Mouse (Mus musculus): ENCODE data around the gene Cfap100. TPM values are rescaled to one million over a fixed set of nuclear protein-coding genes. Genes with fewer than 3 reads are reported as not detected.

Gene Cfap100
- polyA plus RNA-seq, 1 experiment from 2014 or later = 0.57 TPM

DNA sequence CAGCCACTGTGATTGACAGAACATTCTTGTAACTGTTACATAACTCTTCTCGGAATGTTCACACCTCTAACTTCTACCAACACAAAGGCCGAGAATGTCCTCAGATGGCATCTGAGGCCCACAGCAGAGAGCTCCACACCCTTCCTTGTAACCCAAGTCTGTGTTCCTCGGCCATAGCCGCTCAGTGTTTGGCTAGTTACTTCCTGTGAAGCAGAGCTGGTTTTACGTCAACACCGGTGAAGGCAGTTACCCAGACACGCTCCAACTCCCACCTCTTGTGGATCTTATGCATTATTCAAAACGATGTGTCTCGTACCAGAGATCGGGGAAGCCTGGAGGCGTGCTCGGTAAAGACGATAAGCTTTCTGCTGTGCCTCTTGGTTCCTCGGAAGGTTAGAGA lies 1.3 kb upstream of the Cfap100 start:
- no peak overlapping the region for H3K4me2 ChIP-seq (ENCODE audit: low read depth, severe bottlenecking)
- no peak overlapping the region for H3K27ac ChIP-seq (replicated peaks; ENCODE audit: low read depth, low read length)
- H3K9ac ChIP-seq (ENCODE audit: low read length) = no peak overlapping the region
- 87% methylated on average over 14 of the region's 14 CpGs for WGBS
- H3K36me3 ChIP-seq (ENCODE audit: control insufficient read depth, insufficient read depth, low read length) = no peaks in the 10 kb centered on the region
- no peak overlapping the region for H3K4me3 ChIP-seq (ENCODE audit: low read depth, low read length)
- H3K4me1 ChIP-seq (ENCODE audit: control insufficient read depth, insufficient read depth, low read length) = no peaks in the 10 kb centered on the region
- H3K27me3 ChIP-seq (ENCODE audit: control insufficient read depth, insufficient read depth, low read length) = no peaks in the 10 kb centered on the region
- no peak for DNase-seq (ENCODE audit: low spot score)
- no peak for ATAC-seq (ENCODE audit: insufficient number of reproducible peaks, low FRiP score, low TSS enrichment, low read depth)
- no peaks in the 10 kb centered on the region for H3K9me3 ChIP-seq (ENCODE audit: control insufficient read depth, low read length)

DNA sequence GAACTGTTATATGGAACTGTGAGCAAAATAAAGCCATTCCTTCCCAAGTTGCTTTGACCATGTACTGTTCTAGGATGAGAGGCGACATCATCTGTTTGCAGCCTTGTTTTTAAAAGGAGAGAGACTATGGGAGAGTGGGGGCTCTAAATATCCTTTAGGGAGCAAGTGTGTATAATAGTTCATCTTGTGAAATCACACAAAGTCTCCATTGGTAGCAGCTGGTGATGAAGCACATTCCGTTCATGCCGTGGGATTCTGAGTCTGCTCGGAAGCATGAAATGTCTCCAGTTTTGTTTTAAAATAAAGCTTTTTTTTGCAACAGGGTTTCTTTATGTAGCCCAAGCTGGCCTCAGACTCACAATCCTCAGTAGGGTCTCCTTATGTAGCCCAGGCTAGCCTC lies 2.6 kb downstream of the Cfap100 start:
- no peaks in the 10 kb centered on the region for H3K36me3 ChIP-seq (ENCODE audit: control insufficient read depth, insufficient read depth, low read length)
- WGBS = 92% methylated on average over 4 of the region's 4 CpGs
- DNase-seq (ENCODE audit: low spot score) (no peak), ATAC-seq (ENCODE audit: insufficient number of reproducible peaks, low FRiP score, low TSS enrichment, low read depth) (no peak)
- H3K9ac ChIP-seq (ENCODE audit: low read length) = no peak overlapping the region
- H3K27me3 ChIP-seq (ENCODE audit: control insufficient read depth, insufficient read depth, low read length) = no peaks in the 10 kb centered on the region
- no peak overlapping the region for H3K27ac ChIP-seq (replicated peaks; ENCODE audit: low read depth, low read length)
- H3K9me3 ChIP-seq (ENCODE audit: control insufficient read depth, low read length) = no peaks in the 10 kb centered on the region
- H3K4me2 ChIP-seq (ENCODE audit: low read depth, severe bottlenecking) = no peak overlapping the region
- no peaks in the 10 kb centered on the region for H3K4me1 ChIP-seq (ENCODE audit: control insufficient read depth, insufficient read depth, low read length)
- H3K4me3 ChIP-seq (ENCODE audit: low read depth, low read length) = no peak overlapping the region

DNA sequence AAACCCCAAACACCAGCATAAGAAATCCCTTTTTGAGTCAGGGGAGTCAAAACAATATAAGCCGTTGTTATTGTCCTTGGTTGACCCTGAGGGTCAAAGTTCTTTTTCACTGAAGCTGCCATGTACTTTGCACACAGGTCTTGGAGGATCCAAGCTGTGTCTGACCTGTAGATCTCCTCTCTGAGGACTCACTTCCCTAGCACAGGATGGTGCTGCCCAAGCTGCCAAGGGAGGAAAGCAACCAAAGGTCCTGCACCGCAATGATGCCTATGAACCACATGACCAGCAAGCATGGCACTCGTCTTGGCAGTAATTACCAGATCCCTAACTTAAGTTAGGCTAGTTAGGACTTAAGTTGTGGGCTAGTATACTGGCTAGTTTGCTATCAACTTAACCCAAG lies 3.2 kb downstream of the Cfap100 start:
- 83% methylated on average over 3 of the region's 3 CpGs for WGBS
- Histone ChIP-seq H3K9ac (ENCODE audit: low read length) (no peak overlapping the region), H3K27me3 (ENCODE audit: control insufficient read depth, insufficient read depth, low read length) (no peaks in the 10 kb centered on the region), H3K4me3 (ENCODE audit: low read depth, low read length) (no peak overlapping the region), H3K27ac (replicated peaks; ENCODE audit: low read depth, low read length) (no peak overlapping the region), H3K9me3 (ENCODE audit: control insufficient read depth, low read length) (no peaks in the 10 kb centered on the region), H3K4me1 (ENCODE audit: control insufficient read depth, insufficient read depth, low read length) (no peaks in the 10 kb centered on the region), H3K4me2 (ENCODE audit: low read depth, severe bottlenecking) (no peak overlapping the region), H3K36me3 (ENCODE audit: control insufficient read depth, insufficient read depth, low read length) (no peaks in the 10 kb centered on the region)
- no peak for ATAC-seq (ENCODE audit: insufficient number of reproducible peaks, low FRiP score, low TSS enrichment, low read depth)
- no peak for DNase-seq (ENCODE audit: low spot score)

DNA sequence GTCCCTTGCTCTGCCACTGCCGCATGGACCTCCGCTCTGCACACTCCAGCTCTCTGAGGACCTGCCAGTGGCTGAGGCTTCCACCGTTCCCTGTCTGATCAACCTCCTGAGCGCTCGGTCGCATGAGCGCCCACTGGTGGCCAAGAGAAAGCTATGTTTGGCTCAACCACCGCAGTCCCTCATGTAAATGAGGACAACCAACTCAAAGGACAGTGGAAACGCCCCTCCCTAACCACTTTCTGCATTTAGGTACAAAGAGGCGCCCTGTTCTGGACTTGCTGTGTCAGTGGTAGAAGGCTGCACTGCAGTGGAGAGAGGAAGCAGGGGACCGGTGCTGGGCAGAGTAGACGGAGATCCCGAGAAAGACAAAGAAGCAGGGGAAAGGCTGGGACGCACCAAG lies 6.0 kb downstream of the Cfap100 start:
- H3K36me3 ChIP-seq (ENCODE audit: control insufficient read depth, insufficient read depth, low read length) = no peaks in the 10 kb centered on the region
- whole genome bisulfite sequencing = 7% methylated on average over 14 of the region's 14 CpGs
- no peak overlapping the region for H3K27ac ChIP-seq (replicated peaks; ENCODE audit: low read depth, low read length)
- 0 out of 2 replicates have a peak overlapping the region, but pooled peaks have one; percentile 22 for H3K9ac ChIP-seq (ENCODE audit: low read length)
- H3K4me2 ChIP-seq (ENCODE audit: low read depth, severe bottlenecking) = peak overlapping the region; percentile 36
- H3K27me3 ChIP-seq (ENCODE audit: control insufficient read depth, insufficient read depth, low read length) = no peaks in the 10 kb centered on the region
- ATAC-seq (ENCODE audit: insufficient number of reproducible peaks, low FRiP score, low TSS enrichment, low read depth) (peak; percentile 56; the same call in 1 of the 2 replicates), DNase-seq (ENCODE audit: low spot score) (peak; percentile 86)
- 0 out of 2 replicates have a peak, but pooled peaks cover 4% of the 10 kb centered on the region for H3K4me1 ChIP-seq (ENCODE audit: control insufficient read depth, insufficient read depth, low read length)
- H3K9me3 ChIP-seq (ENCODE audit: control insufficient read depth, low read length) = no peaks in the 10 kb centered on the region
- H3K4me3 ChIP-seq (ENCODE audit: low read depth, low read length) = no peak overlapping the region

DNA sequence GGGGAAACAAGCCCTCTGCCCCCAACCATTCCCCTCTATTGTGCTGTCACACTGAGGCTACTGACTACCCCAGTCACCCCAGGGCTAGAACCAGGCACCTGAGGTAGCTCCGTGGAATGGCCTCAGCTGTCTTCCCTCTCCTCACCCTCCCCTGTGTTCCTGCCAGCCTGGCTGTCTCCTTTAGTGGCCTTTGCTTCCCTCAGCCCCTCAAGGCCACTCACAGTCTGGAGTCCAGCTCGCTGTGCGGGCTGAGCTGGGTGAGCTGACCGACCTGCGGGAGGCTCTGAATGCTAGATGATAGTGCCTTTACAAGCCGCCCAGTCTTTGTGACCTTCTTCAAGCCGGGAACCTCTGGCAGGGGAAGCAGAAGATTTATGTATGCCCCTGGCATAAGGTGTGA lies 16.7 kb downstream of the Cfap100 start:
- WGBS = 81% methylated on average over 7 of the region's 7 CpGs
- no peaks in the 10 kb centered on the region for H3K4me1 ChIP-seq (ENCODE audit: control insufficient read depth, insufficient read depth, low read length)
- no peaks in the 10 kb centered on the region for H3K36me3 ChIP-seq (ENCODE audit: control insufficient read depth, insufficient read depth, low read length)
- no peak overlapping the region for H3K27ac ChIP-seq (replicated peaks; ENCODE audit: low read depth, low read length)
- no peak overlapping the region for H3K4me2 ChIP-seq (ENCODE audit: low read depth, severe bottlenecking)
- no peaks in the 10 kb centered on the region for H3K27me3 ChIP-seq (ENCODE audit: control insufficient read depth, insufficient read depth, low read length)
- no peak overlapping the region for H3K9ac ChIP-seq (ENCODE audit: low read length)
- H3K4me3 ChIP-seq (ENCODE audit: low read depth, low read length) = no peak overlapping the region
- DNase-seq (ENCODE audit: low spot score) = no peak
- no peak for ATAC-seq (ENCODE audit: insufficient number of reproducible peaks, low FRiP score, low TSS enrichment, low read depth)
- H3K9me3 ChIP-seq (ENCODE audit: control insufficient read depth, low read length) = no peaks in the 10 kb centered on the region

DNA sequence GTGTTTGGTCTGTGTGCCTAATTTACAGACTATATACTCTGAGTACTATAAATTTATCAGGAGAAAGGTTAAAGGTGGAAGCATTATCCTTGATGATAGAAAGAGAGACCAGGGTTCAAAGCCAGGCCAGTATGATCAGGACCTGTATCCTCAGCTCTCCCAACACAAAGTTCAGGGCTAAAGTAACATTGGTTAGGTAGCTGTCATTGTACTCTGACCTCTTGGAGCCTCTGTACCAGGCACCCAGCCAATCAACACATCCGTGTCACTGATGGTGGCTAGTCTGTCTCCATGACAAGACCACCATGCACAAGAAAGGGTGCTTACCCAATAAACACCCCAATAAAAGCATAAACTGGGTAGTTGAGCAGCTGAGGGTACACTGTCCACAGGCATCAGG lies 17.6 kb downstream of the Cfap100 start:
- Histone ChIP-seq H3K4me2 (ENCODE audit: low read depth, severe bottlenecking) (no peak overlapping the region), H3K27ac (replicated peaks; ENCODE audit: low read depth, low read length) (no peak overlapping the region), H3K36me3 (ENCODE audit: control insufficient read depth, insufficient read depth, low read length) (no peaks in the 10 kb centered on the region), H3K4me1 (ENCODE audit: control insufficient read depth, insufficient read depth, low read length) (no peaks in the 10 kb centered on the region), H3K9me3 (ENCODE audit: control insufficient read depth, low read length) (no peaks in the 10 kb centered on the region), H3K9ac (ENCODE audit: low read length) (no peak overlapping the region), H3K4me3 (ENCODE audit: low read depth, low read length) (no peak overlapping the region), H3K27me3 (ENCODE audit: control insufficient read depth, insufficient read depth, low read length) (no peaks in the 10 kb centered on the region)
- DNase-seq (ENCODE audit: low spot score) (no peak), ATAC-seq (ENCODE audit: insufficient number of reproducible peaks, low FRiP score, low TSS enrichment, low read depth) (no peak)
- WGBS = 79% methylated on average over 1 of the region's 1 CpGs

DNA sequence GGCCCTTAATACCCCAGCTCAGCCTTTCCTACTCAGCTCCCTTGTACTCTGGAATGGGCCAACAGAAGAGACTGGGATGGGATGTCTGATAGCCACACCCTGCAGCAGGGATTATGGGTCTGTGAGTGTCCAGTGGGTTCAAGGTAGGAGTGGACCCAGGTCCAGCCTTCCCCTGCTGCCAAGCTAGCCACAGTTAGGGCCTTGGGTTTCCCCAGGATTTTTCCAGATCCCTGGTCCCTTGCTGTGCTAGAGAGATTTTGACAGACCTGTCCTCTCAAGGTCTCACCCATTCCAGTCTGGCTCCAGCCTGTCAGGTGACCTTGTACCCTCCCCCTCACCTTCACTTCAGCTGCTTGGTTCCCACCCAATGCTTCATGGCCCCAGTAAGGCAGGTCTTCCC lies 20.0 kb downstream of the Cfap100 start:
- no peaks in the 10 kb centered on the region for H3K27me3 ChIP-seq (ENCODE audit: control insufficient read depth, insufficient read depth, low read length)
- no peak overlapping the region for H3K4me2 ChIP-seq (ENCODE audit: low read depth, severe bottlenecking)
- DNase-seq (ENCODE audit: low spot score) (no peak), ATAC-seq (ENCODE audit: insufficient number of reproducible peaks, low FRiP score, low TSS enrichment, low read depth) (no peak)
- no peak overlapping the region for H3K4me3 ChIP-seq (ENCODE audit: low read depth, low read length)
- no peaks in the 10 kb centered on the region for H3K9me3 ChIP-seq (ENCODE audit: control insufficient read depth, low read length)
- H3K27ac ChIP-seq (replicated peaks; ENCODE audit: low read depth, low read length) = no peak overlapping the region
- H3K36me3 ChIP-seq (ENCODE audit: control insufficient read depth, insufficient read depth, low read length) = no peaks in the 10 kb centered on the region
- no peaks in the 10 kb centered on the region for H3K4me1 ChIP-seq (ENCODE audit: control insufficient read depth, insufficient read depth, low read length)
- no peak overlapping the region for H3K9ac ChIP-seq (ENCODE audit: low read length)

GRCm38 (mm10) chr6:90397291-90397690 lies 31.3 kb downstream of the Cfap100 start:
- 92% methylated on average over 3 of the region's 3 CpGs for WGBS
- no peak overlapping the region for H3K4me2 ChIP-seq (ENCODE audit: low read depth, severe bottlenecking)
- no peak for ATAC-seq (ENCODE audit: insufficient number of reproducible peaks, low FRiP score, low TSS enrichment, low read depth)

DNA sequence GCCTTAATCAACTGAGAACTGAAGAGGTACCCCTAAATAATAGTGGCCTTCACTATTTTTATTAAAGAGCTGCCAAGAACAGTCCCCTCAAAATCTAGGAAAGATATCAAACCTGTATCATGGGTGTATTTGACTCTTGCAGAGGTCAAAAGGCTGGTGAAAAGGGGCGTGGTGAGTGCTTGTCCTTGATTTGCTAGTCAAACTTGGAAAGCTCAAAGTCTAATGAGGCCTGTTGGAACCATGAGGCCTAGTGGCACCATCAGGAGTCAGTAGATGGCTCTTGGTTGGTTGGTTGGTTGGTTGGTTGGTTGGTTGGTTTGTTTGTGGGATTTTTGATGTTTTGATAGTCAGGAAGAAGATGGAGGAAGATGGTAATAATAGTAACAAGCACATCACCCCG lies 32.8 kb downstream of the Cfap100 start:
- ATAC-seq (ENCODE audit: insufficient number of reproducible peaks, low FRiP score, low TSS enrichment, low read depth) (no peak), DNase-seq (ENCODE audit: low spot score) (no peak)
- no peak overlapping the region for H3K27ac ChIP-seq (replicated peaks; ENCODE audit: low read depth, low read length)
- H3K4me1 ChIP-seq (ENCODE audit: control insufficient read depth, insufficient read depth, low read length) = no peaks in the 10 kb centered on the region
- no peaks in the 10 kb centered on the region for H3K27me3 ChIP-seq (ENCODE audit: control insufficient read depth, insufficient read depth, low read length)
- H3K4me3 ChIP-seq (ENCODE audit: low read depth, low read length) = no peak overlapping the region
- H3K36me3 ChIP-seq (ENCODE audit: control insufficient read depth, insufficient read depth, low read length) = no peaks in the 10 kb centered on the region; the same call in 1 of the 2 replicates
- no peak overlapping the region for H3K9ac ChIP-seq (ENCODE audit: low read length)
- H3K4me2 ChIP-seq (ENCODE audit: low read depth, severe bottlenecking) = no peak overlapping the region
- H3K9me3 ChIP-seq (ENCODE audit: control insufficient read depth, low read length) = no peaks in the 10 kb centered on the region
- 87% methylated on average over 2 of the region's 2 CpGs for WGBS

More at GRCm38 (mm10) chr6:90397291-90397690, 31.3 kb downstream of the Cfap100 start:
- Histone ChIP-seq H3K36me3 (ENCODE audit: control insufficient read depth, insufficient read depth, low read length) (no peaks in the 10 kb centered on the region; the same call in 1 of the 2 replicates), H3K4me3 (ENCODE audit: low read depth, low read length) (no peak overlapping the region), H3K4me1 (ENCODE audit: control insufficient read depth, insufficient read depth, low read length) (no peaks in the 10 kb centered on the region), H3K9me3 (ENCODE audit: control insufficient read depth, low read length) (no peaks in the 10 kb centered on the region), H3K27ac (replicated peaks; ENCODE audit: low read depth, low read length) (no peak overlapping the region), H3K27me3 (ENCODE audit: control insufficient read depth, insufficient read depth, low read length) (no peaks in the 10 kb centered on the region), H3K9ac (ENCODE audit: low read length) (no peak overlapping the region)
- DNase-seq (ENCODE audit: low spot score) = no peak

Data from limb, embryonic 11.5 days (tissue).